Mouse (Mus musculus) CH12.LX (cell line): ENCODE data around the gene Naa38. TPM values are rescaled to one million over a fixed set of nuclear protein-coding genes. Genes with fewer than 3 reads are reported as not detected.
A peak's percentile ranks its signal among the peaks of the same experiment; 100 is the strongest.

Source experiments
- DNase-seq: peaks from one replicate; pipeline ENCODE4 v3.0.0-alpha.2; 2013; ENCODE audit errors: extremely low read depth
- H3K27ac ChIP-seq: 2 replicates; pipeline ENCODE4 v1.5.1; 2012; ENCODE audit warnings: low read depth, mild to moderate bottlenecking, control low read depth, moderate library complexity; ENCODE audit not compliant: insufficient read depth
- H3K27me3 ChIP-seq: replicated peaks from 2 replicates; pipeline ENCODE3; 2012; ENCODE audit warnings: inconsistent platforms
- H3K36me3 ChIP-seq, 2 experiments: replicated peaks in 1 of 2; 2 replicates each; pipeline versions ENCODE3 to v1.6.1; 2012; ENCODE audit warnings: inconsistent platforms in 1 of 2, low read length in 1 of 2, mild to moderate bottlenecking in 1 of 2, mixed read lengths in 1 of 2, moderate library complexity in 1 of 2; ENCODE audit not compliant: control insufficient read depth in 1 of 2, insufficient read depth in 1 of 2
- H3K4me1 ChIP-seq, 2 experiments: 2 replicates each; pipeline ENCODE4 v1.6.1; 2012; ENCODE audit warnings: inconsistent platforms in 1 of 2, moderate library complexity in 1 of 2; ENCODE audit not compliant: insufficient read depth in 2 of 2, control insufficient read depth in 1 of 2
- H3K4me2 ChIP-seq: 2 replicates; pipeline ENCODE4 v1.6.1; 2012; ENCODE audit warnings: low read depth, mild to moderate bottlenecking, control low read depth; ENCODE audit not compliant: poor library complexity, insufficient read depth, severe bottlenecking
- H3K4me3 ChIP-seq, 3 experiments: fragments of 150-350 bp in 1 of 3; sonication (generic) in 1 of 3; replicated peaks in 1 of 3; 2 replicates each; pipeline versions ENCODE3 to v1.5.1; 2011 to 2012; ENCODE audit warnings: low read depth in 2 of 3, low read length in 2 of 3, mild to moderate bottlenecking in 2 of 3, moderate library complexity in 2 of 3, control low read depth in 1 of 3, improper control_type of control experiment in 1 of 3, inconsistent platforms in 1 of 3, mixed read lengths in 1 of 3; ENCODE audit not compliant: poor library complexity in 1 of 3
- H3K79me2 ChIP-seq: replicated peaks from 2 replicates; pipeline ENCODE4 v1.6.1; 2012; ENCODE audit warnings: mild to moderate bottlenecking, moderate library complexity; ENCODE audit not compliant: control insufficient read depth, poor library complexity, insufficient read depth, severe bottlenecking; ENCODE audit errors: extremely low read depth
- H3K9ac ChIP-seq: 2 replicates; pipeline ENCODE4 v1.6.1; 2012; ENCODE audit warnings: low read depth, mild to moderate bottlenecking, control low read depth, moderate library complexity; ENCODE audit not compliant: insufficient read depth
- H3K9me3 ChIP-seq: replicated peaks from 2 replicates; pipeline ENCODE3; 2012; ENCODE audit warnings: low read length, inconsistent platforms, mixed read lengths
- CHD2 ChIP-seq: IDR thresholded peaks from 2 replicates; pipeline ENCODE4 v1.6.1; 2011; ENCODE audit warnings: low read length, improper control_type of control experiment
- CTCF ChIP-seq, 2 experiments: IDR thresholded peaks in 1 of 2; conservative IDR thresholded peaks in 1 of 2; 2 replicates each; pipeline ENCODE4 v1.5.1; 2011 to 2012; ENCODE audit warnings: low read depth in 2 of 2, low read length in 2 of 2, improper control_type of control experiment in 1 of 2, inconsistent platforms in 1 of 2, mild to moderate bottlenecking in 1 of 2, moderate library complexity in 1 of 2
- ELF1 ChIP-seq: IDR thresholded peaks from 2 replicates; pipeline ENCODE4 v1.6.1; 2014; ENCODE audit warnings: low read depth, mild to moderate bottlenecking, inconsistent platforms, low read length, improper control_type of control experiment
- ETS1 ChIP-seq: conservative IDR thresholded peaks from 2 replicates; pipeline ENCODE4 v1.6.1; 2012; ENCODE audit warnings: low read depth, mild to moderate bottlenecking, inconsistent platforms, low read length, improper control_type of control experiment, moderate library complexity
- HCFC1 ChIP-seq: IDR thresholded peaks from 2 replicates; pipeline ENCODE4 v1.6.1; 2012; ENCODE audit warnings: low read depth, mild to moderate bottlenecking, inconsistent platforms, low read length, improper control_type of control experiment
- IRF4 ChIP-seq: IDR thresholded peaks from 2 replicates; pipeline ENCODE4 v1.6.1; 2014; ENCODE audit warnings: low read depth, mild to moderate bottlenecking, inconsistent platforms, low read length, improper control_type of control experiment
- KAT2A ChIP-seq: IDR thresholded peaks from 2 replicates; pipeline ENCODE4 v1.6.1; 2012; ENCODE audit warnings: low read length, improper control_type of control experiment, inconsistent platforms; ENCODE audit not compliant: insufficient replicate concordance
- MAX ChIP-seq: IDR thresholded peaks from 2 replicates; pipeline ENCODE4 v1.6.1; 2011; ENCODE audit warnings: low read length, improper control_type of control experiment
- MEF2A ChIP-seq: IDR thresholded peaks from 2 replicates; pipeline ENCODE4 v1.6.1; 2014; ENCODE audit warnings: low read depth, mild to moderate bottlenecking, inconsistent platforms, low read length, improper control_type of control experiment, borderline replicate concordance
- MXI1 ChIP-seq: IDR thresholded peaks from 2 replicates; pipeline ENCODE4 v1.6.1; 2011; ENCODE audit warnings: mild to moderate bottlenecking, low read depth, low read length, improper control_type of control experiment
- MYC ChIP-seq: IDR thresholded peaks from 2 replicates; pipeline ENCODE4 v1.6.1; 2011; ENCODE audit warnings: low read depth, mild to moderate bottlenecking, improper control_type of control experiment, low read length
- NELFE ChIP-seq: IDR thresholded peaks from 2 replicates; pipeline ENCODE4 v1.6.1; 2011; ENCODE audit warnings: low read depth, low read length, improper control_type of control experiment
- NRF1 ChIP-seq: IDR thresholded peaks from 2 replicates; pipeline ENCODE4 v1.6.1; 2014; ENCODE audit warnings: low read depth, mild to moderate bottlenecking, inconsistent platforms, low read length, improper control_type of control experiment, moderate library complexity
- RCOR1 ChIP-seq: conservative IDR thresholded peaks from 2 replicates; pipeline ENCODE4 v1.6.1; 2012; ENCODE audit warnings: low read depth, mild to moderate bottlenecking, inconsistent platforms, low read length, improper control_type of control experiment
- SIN3A ChIP-seq: IDR thresholded peaks from 2 replicates; pipeline ENCODE4 v1.6.1; 2012; ENCODE audit warnings: low read length, improper control_type of control experiment, inconsistent platforms
- SMC3 ChIP-seq: IDR thresholded peaks from 2 replicates; pipeline ENCODE4 v1.6.1; 2011; ENCODE audit warnings: low read depth, low read length, improper control_type of control experiment
- TBP ChIP-seq: conservative IDR thresholded peaks from 2 replicates; pipeline ENCODE4 v1.6.1; 2011; ENCODE audit warnings: low read depth, low read length, improper control_type of control experiment
- TCF12 ChIP-seq: IDR thresholded peaks from 2 replicates; pipeline ENCODE4 v1.6.1; 2014; ENCODE audit warnings: low read depth, mild to moderate bottlenecking, inconsistent platforms, low read length, improper control_type of control experiment
- USF1 ChIP-seq: IDR thresholded peaks from 2 replicates; pipeline ENCODE4 v1.6.1; 2014; ENCODE audit warnings: low read depth, mild to moderate bottlenecking, inconsistent platforms, low read length, improper control_type of control experiment
- USF2 ChIP-seq: conservative IDR thresholded peaks from 2 replicates; pipeline ENCODE4 v1.6.1; 2011; ENCODE audit warnings: low read depth, low read length, improper control_type of control experiment
- ZC3H11A ChIP-seq: IDR thresholded peaks from 2 replicates; pipeline ENCODE4 v1.6.1; 2012; ENCODE audit warnings: low read depth, mild to moderate bottlenecking, inconsistent platforms, low read length, improper control_type of control experiment
- ZKSCAN1 ChIP-seq: IDR thresholded peaks from 2 replicates; pipeline ENCODE4 v1.6.1; 2012; ENCODE audit warnings: low read depth, inconsistent platforms, low read length, improper control_type of control experiment, borderline replicate concordance
- ZNF384 ChIP-seq: IDR thresholded peaks from 2 replicates; pipeline ENCODE4 v1.6.1; 2012; ENCODE audit warnings: low read depth, low read length, improper control_type of control experiment, inconsistent platforms
- dilution Hi-C: fragments of 300-500 bp; cut with MboI; formaldehyde crosslinking; loops from 2 replicates; pipeline ENCODE4 v1.14.3; 2020; ENCODE audit warnings: low sequenced_read_pairs; ENCODE audit not compliant: extremely low pct_unique_long_range_greater_than_20kb, extremely low pct_ligation_motif_present
- in situ Hi-C: fragments of 300-500 bp; cut with MboI; formaldehyde crosslinking; loops from 3 replicates; pipeline ENCODE4 v1.14.3; 2019; ENCODE audit warnings: low sequenced_read_pairs, low pct_ligation_motif_present, low pct_unique_long_range_greater_than_20kb, mixed read lengths
- polyA plus RNA-seq: library from polyadenylated mRNA; unstranded; fragments of >175 nt; gene quantifications from 2 replicates; pipeline ENCODE4 v1.2.1, GENCODE M21; 2012; ENCODE audit warnings: low read depth; ENCODE audit not compliant: insufficient read length
- total RNA-seq, 2 experiments: library from RNA; depleted of rRNA; stranded (reverse); fragments of 300-350 nt in 1 of 2; fragments of >200 nt in 1 of 2; gene quantifications; 2 replicates each; pipeline ENCODE4 v1.2.3; 2012 to 2014

The Naa38 gene
- total and polyA plus RNA-seq, 3 experiments, result 153 to 201 (median 193) TPM

DNA sequence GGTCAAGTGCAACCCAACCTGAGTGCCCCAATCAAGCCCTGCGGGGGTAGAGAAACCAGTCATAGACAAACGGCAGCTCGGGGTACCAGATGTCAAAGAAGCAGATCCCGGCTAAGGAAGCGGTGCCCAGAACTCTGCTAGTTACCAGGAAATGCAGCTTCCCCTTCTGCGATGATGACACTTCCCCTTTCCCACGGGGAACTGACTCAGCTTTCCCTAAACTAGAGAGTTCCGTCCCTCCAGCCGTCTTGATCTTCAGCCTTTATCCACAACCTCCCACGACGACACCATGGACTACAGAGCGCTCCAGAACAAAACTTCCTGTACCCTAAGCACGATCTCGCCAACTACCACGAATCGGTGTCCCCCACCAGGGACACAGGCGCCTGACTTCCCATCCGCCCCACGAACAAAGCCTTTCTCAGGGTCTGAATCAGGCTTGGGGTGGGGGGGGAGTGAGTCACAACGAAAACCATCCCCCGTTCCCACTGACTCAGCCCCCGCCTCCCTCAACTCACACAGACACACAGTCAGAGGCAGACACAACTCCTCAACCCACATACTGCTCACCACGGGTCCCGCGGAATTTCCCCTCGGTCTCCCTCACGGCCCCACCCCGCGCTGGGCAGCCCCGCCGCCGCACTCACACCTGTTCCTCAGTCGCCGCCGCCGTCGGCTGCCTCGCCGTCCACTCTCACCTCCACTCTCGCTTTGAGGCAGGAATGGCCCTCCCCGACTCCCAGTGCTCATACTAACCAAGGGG, 15.2 kb downstream of the Naa38 start (continued):
- TF ChIP-seq MEF2A (peak; percentile 83), SIN3A (peak; percentile 48), ZKSCAN1 (no peak)

DNA sequence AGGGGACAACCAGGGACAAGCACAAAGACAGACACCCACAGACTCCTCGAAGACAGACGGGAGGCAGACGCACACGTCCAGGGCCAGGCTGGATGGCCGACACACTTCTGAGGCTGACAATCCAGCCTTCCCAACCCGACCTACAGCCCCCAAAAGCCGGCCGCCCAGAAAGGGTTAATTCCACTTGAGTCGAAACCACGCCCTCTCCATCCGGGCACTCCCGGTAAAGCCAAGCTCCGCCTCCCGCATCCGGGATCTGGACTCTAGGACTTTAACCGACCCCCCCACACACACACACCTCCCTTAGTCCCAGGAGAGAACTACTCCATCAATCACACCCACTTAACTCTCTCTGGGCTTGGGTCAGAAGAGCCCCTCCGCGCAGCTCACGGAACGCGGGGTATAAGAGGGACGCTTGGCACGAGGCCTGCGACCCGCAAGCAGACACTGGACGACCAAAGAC, 15.8 kb downstream of the Naa38 start:
- in situ Hi-C loops (no loop called here), dilution Hi-C loops (no loop called here)
- H3K9me3 ChIP-seq, result no peaks in the 10 kb centered on the region
- H3K79me2 ChIP-seq, result peaks cover 7% of the 10 kb centered on the region; the same call in 1 of the 2 replicates
- DNase-seq, result peak; percentile 95
- TF ChIP-seq ZC3H11A (no peak), RCOR1 (no peak), SIN3A (peak; percentile 26), NELFE (peak; percentile 14; the same call in 1 of the 2 replicates), TCF12 (peak; percentile 28; the same call in 1 of the 2 replicates), MXI1 (peak; percentile 59), SMC3 (no peak; the same call in 1 of the 2 replicates), CHD2 (peak; percentile 4; the same call in 1 of the 2 replicates), ELF1 (peak; percentile 62), HCFC1 (peak; percentile 38), KAT2A (peak; percentile 70; the same call in 1 of the 2 replicates), TBP (peak; percentile 62)
- H3K27ac ChIP-seq, result peak overlapping the region; percentile 96
- H3K4me2 ChIP-seq, result peak overlapping the region; percentile 80
- H3K27me3 ChIP-seq, result peaks cover 7% of the 10 kb centered on the region
- peaks cover 35 to 59% of the 10 kb centered on the region in 2 experiments for H3K4me1 ChIP-seq
- peak overlapping the region; percentile 90 for H3K9ac ChIP-seq
- H3K4me3 ChIP-seq, result peak overlapping the region; percentile 60 to 73 (median 67)
- peaks cover 13 to 20% of the 10 kb centered on the region in 2 experiments for H3K36me3 ChIP-seq

DNA sequence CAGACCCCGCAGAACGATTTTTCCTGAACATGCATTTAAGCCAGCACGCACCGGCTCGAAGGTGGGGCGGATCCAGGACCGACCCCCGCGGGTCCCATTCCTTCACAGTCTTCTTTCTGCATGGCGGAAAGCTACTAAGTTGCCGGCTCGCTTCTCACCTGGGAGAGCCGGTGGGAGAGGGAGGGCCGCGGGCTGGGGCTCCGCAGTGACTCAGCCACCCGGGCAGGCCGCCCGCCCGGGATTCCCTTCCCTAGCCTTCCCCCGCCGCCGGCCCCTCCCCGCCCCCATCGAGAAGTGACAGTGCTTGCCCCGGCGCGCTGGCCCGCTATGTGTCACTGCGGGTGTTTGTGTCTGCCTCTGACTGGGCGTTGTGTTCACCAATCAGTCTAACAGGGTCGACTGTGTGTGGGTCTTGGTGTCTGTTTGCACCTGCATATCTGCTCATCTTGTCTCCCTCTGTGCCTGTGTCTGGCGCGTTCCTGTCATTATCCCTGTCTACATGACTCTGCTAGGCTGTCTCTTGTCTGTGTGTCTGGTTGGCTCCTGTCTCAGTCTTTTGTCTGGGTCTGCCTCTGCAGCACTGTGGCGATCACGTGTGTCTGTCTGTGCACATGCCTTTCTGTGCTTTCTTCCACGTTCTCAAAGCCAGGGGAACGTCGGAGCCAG, 16.4 kb downstream of the Naa38 start:
- Histone ChIP-seq H3K27me3 (peaks cover 7% of the 10 kb centered on the region), H3K4me3 (peak overlapping the region; percentile 60 to 73 (median 67)), H3K27ac (peak overlapping the region; percentile 96), H3K9me3 (no peaks in the 10 kb centered on the region), H3K4me1 (peaks cover 35 to 59% of the 10 kb centered on the region in 2 experiments), H3K79me2 (peaks cover 7% of the 10 kb centered on the region; the same call in 1 of the 2 replicates), H3K4me2 (peak overlapping the region; percentile 80), H3K9ac (peak overlapping the region; percentile 90), H3K36me3 (peaks cover 8 to 14% of the 10 kb centered on the region in 2 experiments)
- in situ Hi-C loops (no loop called here), dilution Hi-C loops (no loop called here)
- peak; percentile 80 for DNase-seq
- TF ChIP-seq MYC, result 0 out of 2 replicates have a peak, but pooled peaks have one; percentile 39
- no peak; the same call in 1 of the 2 replicates for TF ChIP-seq NELFE
- peak; percentile 84 for TF ChIP-seq ETS1
- TF ChIP-seq ZNF384, result no peak
- 0 out of 2 replicates have a peak, but pooled peaks have one; percentile 20 for TF ChIP-seq KAT2A
- peak; percentile 78 for TF ChIP-seq CHD2
- peak; percentile 72; the same call in 1 of the 2 replicates for TF ChIP-seq SIN3A
- TF ChIP-seq IRF4, result peak; percentile 37; the same call in 1 of the 2 replicates
- peak; percentile 78; the same call in 1 of the 2 replicates for TF ChIP-seq RCOR1
- peak; percentile 35 for TF ChIP-seq USF2
- TF ChIP-seq MAX, result peak; percentile 79
- TF ChIP-seq MXI1, result peak; percentile 35; the same call in 1 of the 2 replicates
- TF ChIP-seq TCF12, result peak; percentile 23; the same call in 1 of the 2 replicates
- peak in 1 of 2 experiments; percentile 2; a peak in 1 of 4 replicates for TF ChIP-seq CTCF (conservative IDR thresholded peaks at IDR 0.05 in 1 of 2, IDR thresholded peaks at IDR 0.05 in 1 of 2; ENCODE audit: low read depth in 2 of 2, low read length in 2 of 2)
- TF ChIP-seq NRF1, result peak; percentile 40; the same call in 1 of the 2 replicates
- no peak for TF ChIP-seq ZKSCAN1
- peak; percentile 45 for TF ChIP-seq USF1
